Mouse (Mus musculus): ENCODE measurements around the gene Atp2a1. TPM values are rescaled to one million over a fixed set of nuclear protein-coding genes. Genes with fewer than 3 reads are reported as not detected.

Gene Atp2a1
- total and polyA plus RNA-seq, 3 experiments = 0.38 to 0.74 TPM; not detected in 1

DNA sequence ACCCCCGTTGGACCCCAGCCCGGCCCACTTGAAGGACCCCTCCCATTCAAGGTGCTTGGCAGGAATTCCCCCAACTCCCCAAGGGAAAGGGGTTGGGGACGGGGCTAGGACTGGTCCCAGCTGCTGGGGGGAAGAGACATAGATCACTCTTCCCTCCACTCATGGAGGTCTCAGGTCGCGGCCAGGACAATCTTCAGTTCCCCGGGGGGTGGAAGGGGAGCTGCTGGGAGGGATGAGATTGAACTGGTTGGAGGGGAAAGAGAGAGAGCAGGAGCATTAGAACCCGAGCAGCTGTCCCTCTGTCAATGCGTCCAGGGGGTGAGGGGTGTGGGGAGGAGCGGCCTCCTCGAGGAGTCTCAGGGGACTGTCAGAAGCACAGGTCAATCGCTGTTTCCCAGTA, 29.1 kb upstream of the Atp2a1 start:
- peaks cover 5 to 53% of the 10 kb centered on the region in 2 experiments for H3K4me1 ChIP-seq (ENCODE audit: control insufficient read depth in 1 of 2, insufficient read depth in 2 of 2)
- peaks cover 70 to 82% of the 10 kb centered on the region in 2 experiments for H3K36me3 ChIP-seq (replicated peaks in 1 of 2; ENCODE audit: control insufficient read depth in 1 of 2, insufficient read depth in 1 of 2, low read length in 1 of 2)
- no peak overlapping the region for H3K9ac ChIP-seq (ENCODE audit: insufficient read depth, low read depth)
- H3K4me3 ChIP-seq (replicated peaks in 1 of 3; ENCODE audit: low read depth in 2 of 3, low read length in 2 of 3, poor library complexity in 1 of 3) = no peak overlapping the region
- H3K9me3 ChIP-seq (replicated peaks; ENCODE audit: low read length) = no peaks in the 10 kb centered on the region
- no peak overlapping the region for H3K27ac ChIP-seq (ENCODE audit: insufficient read depth, low read depth)
- peaks cover 18% of the 10 kb centered on the region for H3K79me2 ChIP-seq (replicated peaks; ENCODE audit: control insufficient read depth, extremely low read depth, insufficient read depth, poor library complexity, severe bottlenecking)
- TF ChIP-seq ELF1 (IDR thresholded peaks at IDR 0.05; ENCODE audit: low read depth, low read length) (no peak), ETS1 (conservative IDR thresholded peaks at IDR 0.05; ENCODE audit: low read depth, low read length) (no peak), ZMIZ1 (IDR thresholded peaks at IDR 0.05; ENCODE audit: low read depth, low read length) (no peak), CTCF (conservative IDR thresholded peaks at IDR 0.05 in 1 of 2, IDR thresholded peaks at IDR 0.05 in 1 of 2; ENCODE audit: low read depth in 2 of 2, low read length in 2 of 2) (no peak), MYC (IDR thresholded peaks at IDR 0.05; ENCODE audit: low read depth, low read length) (no peak), ZC3H11A (IDR thresholded peaks at IDR 0.05; ENCODE audit: low read depth, low read length) (no peak), MAZ (IDR thresholded peaks at IDR 0.05; ENCODE audit: low read depth, low read length) (no peak), JUN (IDR thresholded peaks at IDR 0.05; ENCODE audit: insufficient read depth, low read depth, low read length) (no peak), POLR2AphosphoS2 (IDR thresholded peaks at IDR 0.05; ENCODE audit: low read depth, low read length) (no peak), MAFK (IDR thresholded peaks at IDR 0.05; ENCODE audit: insufficient replicate concordance, low read length) (no peak), HCFC1 (IDR thresholded peaks at IDR 0.05; ENCODE audit: low read depth, low read length) (no peak), MEF2A (IDR thresholded peaks at IDR 0.05; ENCODE audit: borderline replicate concordance, low read depth, low read length) (no peak), KAT2A (IDR thresholded peaks at IDR 0.05; ENCODE audit: insufficient replicate concordance, low read length) (no peak), MXI1 (IDR thresholded peaks at IDR 0.05; ENCODE audit: low read depth, low read length) (no peak), CHD1 (IDR thresholded peaks at IDR 0.05; ENCODE audit: low read depth, low read length) (no peak), USF2 (conservative IDR thresholded peaks at IDR 0.05; ENCODE audit: low read depth, low read length) (no peak)
- in situ Hi-C loops (cut with MboI; ENCODE audit: low pct_ligation_motif_present, low pct_unique_long_range_greater_than_20kb, low sequenced_read_pairs) = no loop called here
- dilution Hi-C loops (cut with MboI; ENCODE audit: extremely low pct_ligation_motif_present, extremely low pct_unique_long_range_greater_than_20kb, low sequenced_read_pairs) = no loop called here
- H3K27me3 ChIP-seq (replicated peaks) = no peaks in the 10 kb centered on the region
- no peak overlapping the region for H3K4me2 ChIP-seq (ENCODE audit: insufficient read depth, low read depth, poor library complexity, severe bottlenecking)
- DNase-seq (ENCODE audit: extremely low read depth) = no peak

DNA sequence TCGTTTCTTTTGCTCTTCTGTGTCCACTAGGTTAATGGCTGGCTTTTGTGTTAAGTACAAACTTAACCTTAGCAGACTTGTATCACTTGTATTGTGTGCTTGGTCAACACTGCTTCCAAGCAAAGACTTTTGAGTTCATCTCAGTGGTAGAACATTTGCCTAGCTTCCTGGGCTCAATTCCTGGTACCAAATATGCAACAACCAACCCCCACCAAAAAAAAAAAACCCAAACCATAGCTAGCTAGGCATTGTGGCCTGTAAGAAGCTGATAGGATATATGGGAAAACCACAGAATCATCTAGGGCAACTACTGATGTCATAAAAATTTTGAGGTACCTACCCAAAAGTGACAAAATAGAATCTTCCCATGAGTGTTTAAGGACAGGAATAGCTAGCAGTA, 28.1 kb upstream of the Atp2a1 start:
- H3K27me3 ChIP-seq (replicated peaks) = no peaks in the 10 kb centered on the region
- peaks cover 15% of the 10 kb centered on the region for H3K79me2 ChIP-seq (replicated peaks; ENCODE audit: control insufficient read depth, extremely low read depth, insufficient read depth, poor library complexity, severe bottlenecking)
- no peaks in the 10 kb centered on the region for H3K9me3 ChIP-seq (replicated peaks; ENCODE audit: low read length)
- no peak overlapping the region for H3K27ac ChIP-seq (ENCODE audit: insufficient read depth, low read depth)
- H3K4me2 ChIP-seq (ENCODE audit: insufficient read depth, low read depth, poor library complexity, severe bottlenecking) = no peak overlapping the region
- dilution Hi-C loops (cut with MboI; ENCODE audit: extremely low pct_ligation_motif_present, extremely low pct_unique_long_range_greater_than_20kb, low sequenced_read_pairs) (no loop called here), in situ Hi-C loops (cut with MboI; ENCODE audit: low pct_ligation_motif_present, low pct_unique_long_range_greater_than_20kb, low sequenced_read_pairs) (no loop called here)
- H3K4me3 ChIP-seq (replicated peaks in 1 of 3; ENCODE audit: low read depth in 2 of 3, low read length in 2 of 3, poor library complexity in 1 of 3) = no peak overlapping the region
- TF ChIP-seq TCF12 (IDR thresholded peaks at IDR 0.05; ENCODE audit: low read depth, low read length) = no peak
- TF ChIP-seq ZMIZ1 (IDR thresholded peaks at IDR 0.05; ENCODE audit: low read depth, low read length) = no peak
- no peak for TF ChIP-seq GABPA (IDR thresholded peaks at IDR 0.05; ENCODE audit: insufficient replicate concordance, low read depth, low read length)
- no peak for TF ChIP-seq POLR2A (IDR thresholded peaks at IDR 0.05; ENCODE audit: low read depth, low read length)
- TF ChIP-seq MYC (IDR thresholded peaks at IDR 0.05; ENCODE audit: low read depth, low read length) = no peak
- no peak for TF ChIP-seq SIN3A (IDR thresholded peaks at IDR 0.05; ENCODE audit: low read length)
- no peak for TF ChIP-seq CTCF (conservative IDR thresholded peaks at IDR 0.05 in 1 of 2, IDR thresholded peaks at IDR 0.05 in 1 of 2; ENCODE audit: low read depth in 2 of 2, low read length in 2 of 2)
- TF ChIP-seq RCOR1 (conservative IDR thresholded peaks at IDR 0.05; ENCODE audit: low read depth, low read length) = no peak
- TF ChIP-seq BHLHE40 (IDR thresholded peaks at IDR 0.05; ENCODE audit: low read depth, low read length) = no peak
- TF ChIP-seq MEF2A (IDR thresholded peaks at IDR 0.05; ENCODE audit: borderline replicate concordance, low read depth, low read length) = no peak
- no peak for TF ChIP-seq CHD1 (IDR thresholded peaks at IDR 0.05; ENCODE audit: low read depth, low read length)
- TF ChIP-seq ZNF384 (IDR thresholded peaks at IDR 0.05; ENCODE audit: low read depth, low read length) = no peak
- no peak for TF ChIP-seq JUND (conservative IDR thresholded peaks at IDR 0.05; ENCODE audit: low read depth, low read length)
- TF ChIP-seq USF2 (conservative IDR thresholded peaks at IDR 0.05; ENCODE audit: low read depth, low read length) = no peak
- no peak for TF ChIP-seq ZC3H11A (IDR thresholded peaks at IDR 0.05; ENCODE audit: low read depth, low read length)
- no peak for TF ChIP-seq MAX (IDR thresholded peaks at IDR 0.05; ENCODE audit: low read length)
- no peak for TF ChIP-seq ETS1 (conservative IDR thresholded peaks at IDR 0.05; ENCODE audit: low read depth, low read length)
- TF ChIP-seq IRF4 (IDR thresholded peaks at IDR 0.05; ENCODE audit: low read depth, low read length) = no peak
- TF ChIP-seq USF1 (IDR thresholded peaks at IDR 0.05; ENCODE audit: low read depth, low read length) = no peak
- DNase-seq (ENCODE audit: extremely low read depth) = no peak
- H3K36me3 ChIP-seq (replicated peaks in 1 of 2; ENCODE audit: control insufficient read depth in 1 of 2, insufficient read depth in 1 of 2, low read length in 1 of 2) = peaks cover 65 to 72% of the 10 kb centered on the region in 2 experiments
- peaks cover 5 to 50% of the 10 kb centered on the region in 2 experiments for H3K4me1 ChIP-seq (ENCODE audit: control insufficient read depth in 1 of 2, insufficient read depth in 2 of 2)
- no peak overlapping the region for H3K9ac ChIP-seq (ENCODE audit: insufficient read depth, low read depth)

Data from CH12.LX (cell line).